Mouse (Mus musculus) left cerebral cortex, adult 11 months (tissue): ENCODE data around the gene Cry2.
"Not testable (repeated sequence)": the region's sequence is repeated elsewhere in the genome, so short reads cannot be mapped to it uniquely, and the experiment has no call there.

Source experiments
- DNase-seq: peaks from one replicate; pipeline ENCODE4 v3.0.0; 2022; ENCODE audit warnings: low spot score

Gene Cry2

GRCm38 (mm10) chr2:92421723-92422387, 12.0 kb downstream of the Cry2 start:
- no peak for DNase-seq

GRCm38 (mm10) chr2:92411705-92412104, 22.1 kb downstream of the Cry2 start:
- no peak for DNase-seq

GRCm38 (mm10) chr2:92408309-92409045, 25.4 kb downstream of the Cry2 start:
- no peak for DNase-seq

GRCm38 (mm10) chr2:92405687-92406086, 28.2 kb downstream of the Cry2 start:
- no peak for DNase-seq

GRCm38 (mm10) chr2:92404737-92405136, 29.1 kb downstream of the Cry2 start:
- DNase-seq, result no peak

- no peak for DNase-seq
Measured at GRCm38 (mm10) chr2:92403776-92404319, 30.0 kb downstream of the Cry2 start.

GRCm38 (mm10) chr2:92402591-92403326, 31.1 kb downstream of the Cry2 start:
- DNase-seq, result no peak

GRCm38 (mm10) chr2:92401091-92401561, 32.7 kb downstream of the Cry2 start, which contains the start of gene Mapk8ip1:
TSS of gene Mapk8ip1 (minus strand) at chr2:92401263.
- DNase-seq, result no peak

- no peak for DNase-seq
Measured at GRCm38 (mm10) chr2:92400682-92401081, 33.2 kb downstream of the Cry2 start.

GRCm38 (mm10) chr2:92399877-92400276, 34.0 kb downstream of the Cry2 start:
- DNase-seq, result not testable (repeated sequence)

GRCm38 (mm10) chr2:92397436-92397835, 36.4 kb downstream of the Cry2 start:
- DNase-seq, result no peak

GRCm38 (mm10) chr2:92395535-92395934, 38.3 kb downstream of the Cry2 start:
- no peak for DNase-seq

- DNase-seq, result no peak
Measured at GRCm38 (mm10) chr2:92392318-92393264, 41.3 kb downstream of the Cry2 start.

GRCm38 (mm10) chr2:92391703-92392317, 42.0 kb downstream of the Cry2 start:
- no peak for DNase-seq

- DNase-seq, result no peak
Measured at GRCm38 (mm10) chr2:92391116-92391515, 42.7 kb downstream of the Cry2 start.

- DNase-seq, result no peak
Measured at GRCm38 (mm10) chr2:92390206-92390930, 43.5 kb downstream of the Cry2 start.

GRCm38 (mm10) chr2:92389645-92390044, 44.2 kb downstream of the Cry2 start:
- DNase-seq, result no peak

GRCm38 (mm10) chr2:92388891-92389641, 44.8 kb downstream of the Cry2 start:
- DNase-seq, result peak; percentile 95

- DNase-seq, result no peak
Measured at GRCm38 (mm10) chr2:92388081-92388517, 45.7 kb downstream of the Cry2 start.
